Mouse (Mus musculus) ES-E14 (cell line): ENCODE measurements at regions not wholly inside any gene's neighbourhood (a gene's known extent, or its start where the extent isn't known, plus 50 kb on each side); places are given as distances from the start of the nearest gene placed in this dataset.

Source experiments
- HCFC1 ChIP-seq: IDR thresholded peaks from 2 replicates; pipeline ENCODE4 v1.6.1; 2012; ENCODE audit warnings: low read length, inconsistent platforms, borderline replicate concordance; ENCODE audit not compliant: insufficient read depth
- MAFK ChIP-seq: IDR thresholded peaks from 2 replicates; pipeline ENCODE4 v1.6.1; 2014; ENCODE audit warnings: mild to moderate bottlenecking, low read depth, low read length, inconsistent platforms; ENCODE audit not compliant: insufficient read depth
- ZC3H11A ChIP-seq: IDR thresholded peaks from 2 replicates; pipeline ENCODE4 v1.6.1; 2012; ENCODE audit warnings: low read depth, mild to moderate bottlenecking, inconsistent platforms, low read length, borderline replicate concordance
- ZNF384 ChIP-seq: IDR thresholded peaks from 2 replicates; pipeline ENCODE4 v1.6.1; 2012; ENCODE audit warnings: low read depth, low read length, inconsistent platforms

GRCm38 (mm10) chrX:60780161-60780560 lies 113.1 kb downstream of the Sox3 start:
- TF ChIP-seq MAFK (no peak), ZNF384 (no peak), ZC3H11A (no peak), HCFC1 (no peak)
